Mouse (Mus musculus) forebrain, embryonic 14.5 days (tissue): ENCODE measurements at regions not wholly inside any gene's neighbourhood (a gene's known extent, or its start where the extent isn't known, plus 50 kb on each side); places are given as distances from the start of the nearest gene placed in this dataset.
A peak's percentile ranks its signal among the peaks of the same experiment; 100 is the strongest.

ENCODE experiments used
- ATAC-seq: fragments of 200-750 bp; cut with Nextera tagmentation; 2 replicates; pipeline ENCODE4 v1.8.0; 2017; ENCODE audit warnings: mild to moderate bottlenecking, moderate library complexity
- DNase-seq: peaks from one replicate; pipeline ENCODE4 v3.0.0-alpha.2; 2015; ENCODE audit warnings: low spot score
- H3K27ac ChIP-seq: fragments of 300-500 bp; sonication (generic); 2 replicates; pipeline ENCODE4 v1.5.1; 2014; ENCODE audit warnings: low read depth, mild to moderate bottlenecking, control low read depth, low read length, moderate library complexity
- H3K27me3 ChIP-seq: fragments of 300-500 bp; sonication (generic); replicated peaks from 2 replicates; pipeline ENCODE4 v1.6.1; 2014; ENCODE audit warnings: low read length, control low read depth, mixed read lengths; ENCODE audit not compliant: control insufficient read depth, insufficient read depth
- H3K36me3 ChIP-seq: fragments of 300-500 bp; sonication (generic); 2 replicates; pipeline ENCODE4 v1.6.1; 2014; ENCODE audit warnings: low read length, control low read depth; ENCODE audit not compliant: control insufficient read depth, insufficient read depth
- H3K4me1 ChIP-seq: fragments of 300-500 bp; sonication (generic); 2 replicates; pipeline ENCODE4 v1.6.1; 2014; ENCODE audit warnings: antibody characterized with exemption, low read length, control low read depth; ENCODE audit not compliant: control insufficient read depth, insufficient read depth
- H3K4me2 ChIP-seq: fragments of 300-500 bp; sonication (generic); 2 replicates; pipeline ENCODE4 v1.6.1; 2014; ENCODE audit warnings: mild to moderate bottlenecking, control low read depth, low read length
- H3K4me3 ChIP-seq: fragments of 300-500 bp; sonication (generic); 2 replicates; pipeline ENCODE4 v1.5.1; 2014; ENCODE audit warnings: low read depth, low read length, control low read depth
- H3K9ac ChIP-seq: fragments of 300-500 bp; sonication (generic); 2 replicates; pipeline ENCODE4 v1.6.1; 2014; ENCODE audit warnings: mild to moderate bottlenecking, low read length, control low read depth, moderate library complexity
- H3K9me3 ChIP-seq: fragments of 300-500 bp; sonication (generic); replicated peaks from 2 replicates; pipeline ENCODE4 v1.6.1; 2016; ENCODE audit warnings: low read length, control low read depth, mixed read lengths; ENCODE audit not compliant: control insufficient read depth
- WGBS: fragments of 180-500 bp; shearing (Covaris S2); extraction: QIAGEN DNeasy Blood & Tissue Kit; methylation state at CpG from one replicate; pipeline ENCODE4 v1.1.7; 2014; 5-methylcytosine and 5-hydroxymethylcytosine counted together

GRCm38 (mm10) chr6:17157270-17157669, 92.3 kb downstream of the Tes start:
- Histone ChIP-seq H3K4me1 (no peaks in the 10 kb centered on the region), H3K36me3 (no peaks in the 10 kb centered on the region), H3K9me3 (no peaks in the 10 kb centered on the region), H3K27ac (no peak overlapping the region), H3K4me2 (no peak overlapping the region), H3K27me3 (no peaks in the 10 kb centered on the region), H3K4me3 (no peak overlapping the region), H3K9ac (no peak overlapping the region)
- ATAC-seq (no peak), DNase-seq (no peak)
- 91% methylated on average over 6 of the region's 6 CpGs for WGBS

DNA sequence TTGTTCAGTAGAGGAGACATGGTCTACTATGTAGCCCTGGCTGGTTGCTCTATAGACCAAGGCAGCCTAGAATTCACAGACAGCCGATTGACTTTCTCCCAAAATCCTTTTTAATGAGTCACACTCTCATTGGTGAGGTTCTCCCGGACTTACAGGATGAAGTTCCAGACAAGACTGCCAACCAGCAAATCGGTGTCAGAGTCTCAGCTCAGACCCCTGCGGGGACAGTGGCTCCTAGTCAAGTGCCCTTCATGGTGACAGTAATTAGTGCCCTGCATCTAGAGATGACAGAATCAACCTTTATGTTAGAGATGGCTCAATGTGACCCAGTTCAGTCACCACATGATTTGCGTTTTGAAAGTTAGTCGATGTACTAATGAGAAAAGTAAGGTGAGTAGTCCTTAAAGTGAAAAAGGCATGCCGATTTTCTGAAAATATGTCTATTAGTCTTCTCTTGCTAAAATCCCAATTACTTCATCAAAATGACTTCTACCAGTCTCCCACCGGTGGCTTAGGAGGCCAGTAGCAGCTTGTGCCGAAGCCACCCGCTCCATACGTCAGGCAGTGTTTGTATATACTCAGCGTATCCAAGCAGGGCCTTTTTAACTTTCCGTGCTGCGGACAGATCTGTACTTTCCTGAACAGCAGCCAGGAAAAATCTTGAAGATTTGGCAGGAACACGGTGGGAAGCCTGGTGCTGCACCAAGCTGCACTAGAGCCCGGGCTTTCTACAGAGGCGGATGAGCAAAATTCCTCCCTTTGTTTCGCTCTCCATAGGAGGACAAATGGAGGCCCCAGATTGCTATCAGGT, 105.2 kb downstream of the Tes start:
- H3K36me3 ChIP-seq, result no peaks in the 10 kb centered on the region
- H3K4me1 ChIP-seq, result peaks cover 18% of the 10 kb centered on the region
- no peaks in the 10 kb centered on the region for H3K27me3 ChIP-seq
- peak; percentile 86 for DNase-seq
- peak; percentile 79 for ATAC-seq
- peak overlapping the region; percentile 36 for H3K4me2 ChIP-seq
- peak overlapping the region; percentile 16; the same call in 1 of the 2 replicates for H3K27ac ChIP-seq
- peak overlapping the region; percentile 37; the same call in 1 of the 2 replicates for H3K9ac ChIP-seq
- H3K9me3 ChIP-seq, result no peaks in the 10 kb centered on the region
- WGBS, result 26% methylated on average over 18 of the region's 18 CpGs
- no peak overlapping the region for H3K4me3 ChIP-seq

DNA sequence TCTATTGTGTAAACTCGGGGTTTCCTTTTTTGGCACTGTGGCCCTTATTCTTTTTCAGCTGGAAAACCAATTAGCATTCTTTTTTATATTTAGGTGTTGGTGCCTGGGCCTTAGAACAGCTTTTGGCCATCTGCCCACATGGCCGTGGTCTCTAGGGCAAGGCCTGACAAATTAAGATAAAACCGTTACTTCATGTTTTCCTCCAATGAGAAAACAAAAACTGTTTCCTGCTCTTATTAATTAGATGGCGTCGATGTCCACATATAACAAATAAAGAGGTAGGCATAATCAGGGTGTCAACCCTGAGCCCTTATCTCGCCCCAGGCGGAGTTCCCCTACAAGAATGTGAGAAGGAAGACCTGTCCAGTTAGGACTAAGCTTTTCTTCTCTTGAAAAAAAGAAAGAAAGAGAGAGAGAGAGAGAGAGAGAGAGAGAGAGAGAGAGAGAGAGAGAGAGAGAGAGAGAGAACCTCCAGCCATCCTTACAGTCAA, 105.9 kb downstream of the Tes start:
- peak overlapping the region; percentile 36 for H3K4me2 ChIP-seq
- ATAC-seq (peak; percentile 35), DNase-seq (no peak)
- 20% methylated on average over 7 of the region's 7 CpGs for WGBS
- peak overlapping the region; percentile 54; the same call in 1 of the 2 replicates for H3K27ac ChIP-seq
- no peaks in the 10 kb centered on the region for H3K27me3 ChIP-seq
- H3K9me3 ChIP-seq, result no peaks in the 10 kb centered on the region
- no peaks in the 10 kb centered on the region for H3K36me3 ChIP-seq
- no peak overlapping the region for H3K4me3 ChIP-seq
- H3K4me1 ChIP-seq, result peaks cover 18% of the 10 kb centered on the region
- H3K9ac ChIP-seq, result 0 out of 2 replicates have a peak overlapping the region, but pooled peaks have one; percentile 37

DNA sequence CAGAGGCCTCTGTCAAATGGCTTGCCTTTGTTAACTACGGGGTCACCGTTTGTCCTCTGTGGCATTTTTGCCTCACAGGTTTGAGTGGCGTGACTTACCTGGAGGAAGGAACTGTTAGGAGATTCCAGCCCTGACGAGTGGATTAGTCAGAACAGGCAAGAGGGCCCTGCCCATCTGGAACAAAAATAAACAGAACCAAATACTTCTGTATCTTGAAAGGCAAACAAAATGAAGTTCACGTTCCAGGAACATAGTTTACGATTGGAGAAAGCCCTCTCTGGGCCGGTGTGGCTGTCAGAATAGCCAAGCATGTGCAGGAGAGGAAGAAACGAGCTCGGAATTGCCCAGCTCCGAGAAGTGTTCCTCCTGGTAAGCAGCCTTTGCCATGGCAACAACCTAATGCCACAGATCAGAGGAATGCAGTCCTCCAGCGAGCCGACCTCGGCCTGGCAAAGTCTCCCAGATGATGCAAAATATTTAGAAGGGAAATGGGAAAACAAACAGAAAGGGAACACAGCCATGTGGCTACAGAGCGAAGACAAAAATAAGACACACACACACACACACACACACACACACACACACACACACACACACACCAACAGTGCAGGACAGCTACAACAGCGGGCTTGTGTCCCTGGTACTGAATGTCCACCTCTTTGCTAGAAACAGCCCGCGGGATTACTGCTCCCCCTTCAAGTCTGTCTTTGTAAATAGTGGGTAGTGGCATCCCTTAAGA, 106.5 kb downstream of the Tes start:
- WGBS, result 9% methylated on average over 17 of the region's 17 CpGs
- Histone ChIP-seq H3K27ac (peak overlapping the region; percentile 54; the same call in 1 of the 2 replicates), H3K27me3 (no peaks in the 10 kb centered on the region), H3K9ac (no peak overlapping the region), H3K9me3 (no peaks in the 10 kb centered on the region), H3K4me1 (peaks cover 18% of the 10 kb centered on the region), H3K36me3 (no peaks in the 10 kb centered on the region), H3K4me2 (peak overlapping the region; percentile 36), H3K4me3 (no peak overlapping the region)
- ATAC-seq (peak; percentile 76), DNase-seq (peak; percentile 80)

DNA sequence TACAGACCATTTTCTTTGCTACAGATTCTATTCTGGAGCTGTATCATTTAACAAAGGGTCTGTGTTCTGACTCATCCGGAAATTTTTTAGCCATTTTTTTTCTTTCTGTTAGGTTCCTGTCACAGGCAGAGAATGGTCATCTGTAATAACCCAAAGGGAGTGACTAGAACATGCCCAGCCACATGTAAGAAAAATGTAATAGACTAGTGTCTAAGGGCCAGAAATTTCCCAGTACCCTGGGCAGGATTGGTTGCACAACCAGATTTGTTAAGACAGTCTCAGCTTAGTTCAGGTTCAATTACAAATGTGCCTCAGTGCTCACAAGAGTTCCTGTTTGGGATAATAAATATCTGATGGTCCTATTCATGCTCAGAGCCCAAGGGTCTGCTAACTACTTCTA, 107.1 kb downstream of the Tes start:
- DNase-seq (no peak), ATAC-seq (no peak)
- 0 out of 2 replicates have a peak overlapping the region, but pooled peaks have one; percentile 54 for H3K27ac ChIP-seq
- no peak overlapping the region for H3K4me3 ChIP-seq
- no peak overlapping the region; the same call in 1 of the 2 replicates for H3K4me2 ChIP-seq
- H3K9me3 ChIP-seq, result no peaks in the 10 kb centered on the region
- H3K36me3 ChIP-seq, result no peaks in the 10 kb centered on the region
- peaks cover 18% of the 10 kb centered on the region for H3K4me1 ChIP-seq
- 19% methylated on average over 1 of the region's 1 CpGs for WGBS
- no peaks in the 10 kb centered on the region for H3K27me3 ChIP-seq
- H3K9ac ChIP-seq, result no peak overlapping the region

DNA sequence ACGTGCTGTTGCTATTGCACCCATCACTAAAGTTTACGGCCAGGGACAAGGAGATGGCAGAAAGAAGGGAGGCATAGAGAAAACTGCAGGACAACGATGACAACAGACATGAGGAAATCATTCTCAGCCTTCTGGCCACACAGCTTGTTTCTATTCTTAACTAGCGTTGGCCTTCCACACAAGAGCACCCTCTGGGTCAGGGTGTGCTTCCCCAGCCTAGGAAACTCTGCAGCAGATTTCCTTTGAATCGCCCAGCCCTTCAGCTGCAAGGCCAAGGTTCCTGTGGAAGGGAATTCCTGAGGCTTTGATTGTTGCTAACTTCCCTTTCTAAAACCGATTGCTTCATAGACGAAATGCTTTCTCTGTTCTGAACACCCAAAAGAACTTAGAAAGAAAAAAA, 103.8 kb upstream of the Cav2 start:
- Histone ChIP-seq H3K9ac (no peak overlapping the region), H3K9me3 (no peaks in the 10 kb centered on the region), H3K4me2 (no peak overlapping the region), H3K4me1 (no peaks in the 10 kb centered on the region), H3K27ac (no peak overlapping the region), H3K36me3 (no peaks in the 10 kb centered on the region), H3K4me3 (no peak overlapping the region), H3K27me3 (no peaks in the 10 kb centered on the region)
- DNase-seq (no peak), ATAC-seq (no peak)
- WGBS, result 79% methylated on average over 7 of the region's 7 CpGs

DNA sequence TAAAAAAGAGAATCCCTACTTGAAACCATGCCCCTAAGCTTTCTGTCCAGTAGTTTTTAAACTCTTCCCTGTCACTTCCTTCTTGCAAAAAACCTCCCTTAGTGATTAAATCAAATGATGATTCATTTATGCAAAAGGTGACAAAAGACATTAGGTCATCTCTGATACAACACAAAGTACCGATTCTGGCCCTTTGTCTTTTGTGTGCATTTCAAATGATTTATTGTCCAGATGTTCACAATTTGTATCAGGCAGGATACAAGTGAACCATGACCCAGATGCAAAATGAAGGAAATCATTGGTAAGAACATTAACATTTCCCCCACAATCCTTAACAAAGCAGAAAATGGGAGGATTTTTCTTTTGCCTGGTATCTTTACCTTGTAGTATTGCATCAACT, 101.5 kb upstream of the Cav2 start:
- Histone ChIP-seq H3K36me3 (no peaks in the 10 kb centered on the region), H3K27me3 (no peaks in the 10 kb centered on the region), H3K4me2 (no peak overlapping the region), H3K4me3 (no peak overlapping the region), H3K9me3 (no peaks in the 10 kb centered on the region), H3K9ac (no peak overlapping the region), H3K4me1 (no peaks in the 10 kb centered on the region), H3K27ac (no peak overlapping the region)
- ATAC-seq (no peak), DNase-seq (no peak)
- 75% methylated on average over 1 of the region's 1 CpGs for WGBS

DNA sequence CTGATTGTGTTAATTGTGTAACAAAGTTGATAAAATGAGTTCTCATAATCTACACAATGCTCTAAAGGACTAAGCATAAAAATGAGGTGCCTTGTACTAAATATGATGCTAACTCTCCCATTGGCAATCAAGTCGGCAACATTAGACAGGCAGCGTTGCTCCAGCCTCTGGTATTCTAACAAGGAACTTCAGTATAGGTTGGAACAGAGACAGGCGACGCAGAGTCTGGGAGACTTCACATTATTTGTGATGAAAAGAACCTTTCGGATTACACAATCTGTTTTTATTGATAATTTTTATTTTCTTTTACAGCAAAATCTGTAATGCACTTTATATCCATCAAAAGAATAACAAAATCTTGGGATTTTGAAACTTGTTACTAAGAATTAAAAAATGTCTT, 94.4 kb upstream of the Cav2 start:
- WGBS, result 12% methylated on average over 5 of the region's 5 CpGs
- Histone ChIP-seq H3K4me3 (no peak overlapping the region), H3K36me3 (no peaks in the 10 kb centered on the region), H3K4me2 (no peak overlapping the region), H3K9me3 (no peaks in the 10 kb centered on the region), H3K4me1 (peaks cover 11% of the 10 kb centered on the region), H3K9ac (no peak overlapping the region), H3K27me3 (no peaks in the 10 kb centered on the region), H3K27ac (no peak overlapping the region)
- ATAC-seq, result peak; percentile 84
- peak; percentile 71 for DNase-seq
